Mouse (Mus musculus) neural tube, embryonic 11.5 days (tissue): ENCODE results near the gene Tns1. TPM values are rescaled to one million over a fixed set of nuclear protein-coding genes. Genes with fewer than 3 reads are reported as not detected.

Experiments
- ATAC-seq: fragments of 200-750 bp; cut with Nextera tagmentation; 2 replicates; pipeline ENCODE4 v1.8.0; 2017; ENCODE audit warnings: moderate number of reproducible peaks, mild to moderate bottlenecking, moderate TSS enrichment, moderate library complexity; ENCODE audit not compliant: insufficient read depth, low FRiP score, low TSS enrichment
- DNase-seq: peaks from one replicate; pipeline ENCODE4 v3.0.0-alpha.2; 2015; ENCODE audit warnings: low spot score
- H3K27ac ChIP-seq: fragments of 300-500 bp; sonication (generic); 2 replicates; pipeline ENCODE4 v1.5.1; 2014; ENCODE audit warnings: low read depth, mild to moderate bottlenecking, low read length
- H3K27me3 ChIP-seq: fragments of 300-500 bp; sonication (generic); 2 replicates; pipeline ENCODE4 v1.6.1; 2014; ENCODE audit warnings: mild to moderate bottlenecking, low read length, mixed read lengths; ENCODE audit not compliant: control insufficient read depth, insufficient read depth
- H3K36me3 ChIP-seq: fragments of 300-500 bp; sonication (generic); 2 replicates; pipeline ENCODE4 v1.6.1; 2014; ENCODE audit warnings: mild to moderate bottlenecking, low read length, moderate library complexity, mixed read lengths; ENCODE audit not compliant: control insufficient read depth, insufficient read depth
- H3K4me1 ChIP-seq: fragments of 300-500 bp; sonication (generic); 2 replicates; pipeline ENCODE4 v1.6.1; 2014; ENCODE audit warnings: low read length, mixed read lengths; ENCODE audit not compliant: control insufficient read depth, insufficient read depth
- H3K4me2 ChIP-seq: fragments of 300-500 bp; sonication (generic); 2 replicates; pipeline ENCODE4 v1.6.1; 2014; ENCODE audit warnings: low read depth, mild to moderate bottlenecking, moderate library complexity
- H3K4me3 ChIP-seq: fragments of 300-500 bp; sonication (generic); 2 replicates; pipeline ENCODE4 v1.5.1; 2014; ENCODE audit warnings: low read depth, low read length
- H3K9ac ChIP-seq: fragments of 300-500 bp; sonication (generic); 2 replicates; pipeline ENCODE4 v1.6.1; 2014; ENCODE audit warnings: mild to moderate bottlenecking, low read length
- H3K9me3 ChIP-seq: fragments of 300-500 bp; sonication (generic); 2 replicates; pipeline ENCODE4 v1.6.1; 2016; ENCODE audit warnings: low read length; ENCODE audit not compliant: control insufficient read depth
- WGBS: fragments of 180-500 bp; shearing (Covaris S2); extraction: QIAGEN DNeasy Blood & Tissue Kit; methylation state at CpG from one replicate; pipeline ENCODE4 v1.1.7; 2014; 5-methylcytosine and 5-hydroxymethylcytosine counted together
- polyA plus RNA-seq: library from polyadenylated mRNA; unstranded; fragments of >200 nt; fragmentation: Nextera tagmentation; extraction: Ambion mirVana; gene quantifications from 2 replicates; pipeline ENCODE4 v1.2.1, GENCODE M21; 2014

The Tns1 gene
- polyA plus RNA-seq, 1 experiment from 2014 or later, result 17.9 TPM

DNA sequence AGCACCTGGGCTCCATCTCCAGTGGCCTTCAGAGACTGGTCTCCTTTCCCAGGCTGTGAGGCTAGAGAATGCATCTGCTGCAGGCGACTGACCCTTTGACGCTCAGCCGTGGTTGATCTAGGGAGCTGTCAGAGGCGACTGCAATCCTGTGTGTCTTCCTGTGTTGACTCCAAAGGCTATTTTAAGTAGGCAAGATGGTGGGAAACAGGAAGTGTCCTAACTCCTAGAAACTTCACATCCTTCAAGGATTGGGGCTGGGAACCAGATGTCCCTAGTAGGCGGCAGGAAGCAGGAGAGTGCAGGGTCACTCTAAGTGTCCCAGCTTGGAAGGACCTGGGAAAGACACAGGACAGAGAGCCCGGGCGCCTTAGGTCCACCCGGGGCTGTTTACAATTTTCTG lies 201.1 kb downstream of the Tns1 start:
- Histone ChIP-seq H3K4me1 (no peaks in the 10 kb centered on the region), H3K4me3 (no peak overlapping the region), H3K9ac (no peak overlapping the region), H3K27me3 (no peaks in the 10 kb centered on the region), H3K27ac (no peak overlapping the region), H3K36me3 (peaks cover 4% of the 10 kb centered on the region), H3K9me3 (no peaks in the 10 kb centered on the region), H3K4me2 (no peak overlapping the region)
- no peak for DNase-seq
- WGBS, result 75% methylated on average over 8 of the region's 8 CpGs
- no peak for ATAC-seq

DNA sequence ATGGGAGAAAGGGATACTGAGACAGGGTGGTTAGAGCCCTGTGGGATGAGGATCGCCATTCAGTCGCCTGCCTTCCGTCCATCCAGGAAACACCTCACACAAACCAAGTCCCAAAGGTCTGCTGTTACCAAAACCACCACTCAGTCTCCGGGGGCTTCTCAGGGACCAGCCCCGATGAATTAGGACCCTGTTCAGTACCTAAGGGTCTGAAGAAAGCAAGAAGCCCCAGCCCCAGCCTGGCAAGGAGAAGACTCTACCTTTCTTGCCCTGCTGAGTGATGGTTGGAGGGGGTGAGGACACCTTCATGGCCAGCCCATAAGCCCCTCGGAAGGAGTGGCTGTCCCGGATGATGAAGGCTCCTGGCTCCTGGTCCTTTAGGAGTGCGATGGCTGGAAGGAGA lies 203.5 kb downstream of the Tns1 start:
- WGBS, result 90% methylated on average over 8 of the region's 8 CpGs
- Histone ChIP-seq H3K27ac (no peak overlapping the region), H3K9me3 (no peaks in the 10 kb centered on the region), H3K4me1 (no peaks in the 10 kb centered on the region), H3K4me2 (no peak overlapping the region), H3K36me3 (peaks cover 7% of the 10 kb centered on the region), H3K9ac (no peak overlapping the region), H3K4me3 (no peak overlapping the region), H3K27me3 (no peaks in the 10 kb centered on the region)
- ATAC-seq (no peak), DNase-seq (no peak)

GRCm38 (mm10) chr1:73919909-73920308 lies 204.3 kb downstream of the Tns1 start:
- H3K27me3 ChIP-seq, result no peaks in the 10 kb centered on the region

DNA sequence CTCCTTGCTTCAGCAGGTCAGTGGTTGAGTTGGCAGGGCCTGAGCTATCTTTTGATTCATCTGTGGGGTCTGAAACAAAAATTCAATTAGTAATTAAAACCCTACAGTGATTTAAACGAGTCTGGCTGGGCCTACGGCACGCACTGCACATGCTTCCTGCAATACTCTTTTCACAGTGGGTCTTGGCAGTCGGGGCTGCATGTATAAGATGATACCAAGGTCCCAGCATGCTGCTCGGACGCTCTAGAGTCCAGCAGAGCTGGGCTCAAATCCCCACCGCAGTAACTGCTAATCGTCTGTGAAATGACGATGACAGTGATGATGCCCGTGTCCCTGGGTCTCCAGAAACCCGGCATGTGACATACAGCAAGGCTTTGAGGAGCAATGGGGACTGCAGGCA lies 206.2 kb downstream of the Tns1 start:
- 86% methylated on average over 11 of the region's 11 CpGs for WGBS
- Histone ChIP-seq H3K9me3 (no peaks in the 10 kb centered on the region), H3K4me2 (no peak overlapping the region), H3K36me3 (peaks cover 5% of the 10 kb centered on the region; the same call in 1 of the 2 replicates), H3K9ac (no peak overlapping the region), H3K4me3 (no peak overlapping the region), H3K27me3 (no peaks in the 10 kb centered on the region), H3K27ac (no peak overlapping the region), H3K4me1 (peaks cover 3% of the 10 kb centered on the region; the same call in 1 of the 2 replicates)
- DNase-seq (no peak), ATAC-seq (no peak)

More at GRCm38 (mm10) chr1:73919909-73920308, 204.3 kb downstream of the Tns1 start:
- ATAC-seq (no peak), DNase-seq (no peak)
- H3K4me3 ChIP-seq, result no peak overlapping the region
- no peaks in the 10 kb centered on the region for H3K9me3 ChIP-seq
- WGBS, result 94% methylated on average over 3 of the region's 3 CpGs
- no peak overlapping the region for H3K9ac ChIP-seq
- peaks cover 5% of the 10 kb centered on the region for H3K36me3 ChIP-seq
- H3K4me1 ChIP-seq, result no peaks in the 10 kb centered on the region
- H3K27ac ChIP-seq, result no peak overlapping the region
- no peak overlapping the region for H3K4me2 ChIP-seq

- WGBS, result 97% methylated on average over 1 of the region's 1 CpGs
Observed at GRCm38 (mm10) chr1:73916298-73916697, 208.0 kb downstream of the Tns1 start.

DNA sequence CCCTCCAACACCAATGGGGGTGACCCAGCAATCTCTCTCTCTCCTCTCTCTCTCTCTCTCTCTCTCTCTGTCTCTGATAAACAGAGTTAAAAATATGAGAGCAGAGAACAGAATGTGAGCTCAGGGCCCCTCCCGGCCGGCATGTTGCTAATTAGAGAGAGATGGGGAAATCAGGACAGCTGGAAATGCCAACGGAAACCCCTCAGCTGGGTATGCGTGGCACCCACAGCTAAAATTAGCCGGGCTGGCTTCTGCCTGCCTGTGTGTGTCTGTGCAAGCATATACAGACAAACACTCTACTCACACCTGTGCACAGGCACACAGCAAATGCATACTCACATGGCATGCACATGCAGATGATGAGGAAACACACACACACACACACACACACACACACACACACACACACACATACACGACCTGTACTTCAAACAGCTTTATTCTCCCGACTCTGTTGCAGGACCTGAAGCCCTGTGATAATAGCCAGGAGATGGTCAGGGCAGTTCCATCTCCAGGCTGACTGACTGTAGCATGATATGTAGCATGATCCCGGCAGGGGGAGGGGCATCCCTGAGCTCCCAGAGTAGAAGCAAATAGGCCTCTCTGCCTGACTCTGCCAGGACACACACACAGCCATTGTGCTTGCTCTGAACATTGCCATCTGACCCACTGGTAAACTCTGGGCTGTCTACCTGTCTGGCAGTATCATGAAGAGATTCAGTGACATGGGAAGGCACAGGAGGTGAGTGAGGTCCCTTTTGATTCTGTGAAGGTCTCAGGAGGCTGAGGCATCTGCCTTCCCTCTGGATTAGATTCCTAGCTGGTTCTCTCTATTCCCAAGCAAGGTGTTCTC lies 208.8 kb downstream of the Tns1 start:
- H3K27me3 ChIP-seq, result no peaks in the 10 kb centered on the region
- DNase-seq (no peak), ATAC-seq (no peak)
- H3K4me1 ChIP-seq, result peaks cover 3% of the 10 kb centered on the region; the same call in 1 of the 2 replicates
- no peak overlapping the region for H3K4me3 ChIP-seq
- H3K9ac ChIP-seq, result no peak overlapping the region
- H3K36me3 ChIP-seq, result peaks cover 3% of the 10 kb centered on the region; the same call in 1 of the 2 replicates
- H3K4me2 ChIP-seq, result no peak overlapping the region
- H3K27ac ChIP-seq, result no peak overlapping the region
- WGBS, result 79% methylated on average over 8 of the region's 8 CpGs
- no peaks in the 10 kb centered on the region for H3K9me3 ChIP-seq

More at GRCm38 (mm10) chr1:73916298-73916697, 208.0 kb downstream of the Tns1 start:
- H3K27ac ChIP-seq, result no peak overlapping the region
- H3K27me3 ChIP-seq, result no peaks in the 10 kb centered on the region
- H3K9me3 ChIP-seq, result no peaks in the 10 kb centered on the region
- no peak overlapping the region for H3K9ac ChIP-seq
- H3K4me1 ChIP-seq, result peaks cover 3% of the 10 kb centered on the region; the same call in 1 of the 2 replicates
- H3K4me3 ChIP-seq, result no peak overlapping the region
- ATAC-seq, result no peak
- peaks cover 5% of the 10 kb centered on the region; the same call in 1 of the 2 replicates for H3K36me3 ChIP-seq
- no peak overlapping the region for H3K4me2 ChIP-seq
- no peak for DNase-seq

DNA sequence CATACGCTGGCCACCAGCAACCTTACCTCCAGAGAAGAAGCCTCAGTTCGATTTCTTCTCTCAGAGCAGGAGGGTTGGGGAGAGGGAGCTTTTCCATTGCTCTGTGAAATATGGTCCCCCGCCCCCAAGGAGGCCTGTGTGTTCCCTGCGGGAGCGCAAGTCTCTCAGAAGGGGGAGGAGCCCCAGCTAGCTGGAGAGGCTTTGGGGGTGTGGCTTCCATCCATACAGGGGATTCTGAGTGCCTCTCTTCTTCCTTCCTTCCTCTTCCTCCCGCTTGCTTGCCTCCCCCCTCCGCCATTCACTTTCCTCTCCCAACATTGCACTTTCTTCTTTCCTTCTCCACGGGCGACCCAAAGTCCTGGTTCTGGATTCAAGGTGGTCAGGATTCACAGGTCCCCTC lies 210.2 kb downstream of the Tns1 start:
- no peak overlapping the region for H3K27ac ChIP-seq
- WGBS, result 18% methylated on average over 9 of the region's 9 CpGs

DNA sequence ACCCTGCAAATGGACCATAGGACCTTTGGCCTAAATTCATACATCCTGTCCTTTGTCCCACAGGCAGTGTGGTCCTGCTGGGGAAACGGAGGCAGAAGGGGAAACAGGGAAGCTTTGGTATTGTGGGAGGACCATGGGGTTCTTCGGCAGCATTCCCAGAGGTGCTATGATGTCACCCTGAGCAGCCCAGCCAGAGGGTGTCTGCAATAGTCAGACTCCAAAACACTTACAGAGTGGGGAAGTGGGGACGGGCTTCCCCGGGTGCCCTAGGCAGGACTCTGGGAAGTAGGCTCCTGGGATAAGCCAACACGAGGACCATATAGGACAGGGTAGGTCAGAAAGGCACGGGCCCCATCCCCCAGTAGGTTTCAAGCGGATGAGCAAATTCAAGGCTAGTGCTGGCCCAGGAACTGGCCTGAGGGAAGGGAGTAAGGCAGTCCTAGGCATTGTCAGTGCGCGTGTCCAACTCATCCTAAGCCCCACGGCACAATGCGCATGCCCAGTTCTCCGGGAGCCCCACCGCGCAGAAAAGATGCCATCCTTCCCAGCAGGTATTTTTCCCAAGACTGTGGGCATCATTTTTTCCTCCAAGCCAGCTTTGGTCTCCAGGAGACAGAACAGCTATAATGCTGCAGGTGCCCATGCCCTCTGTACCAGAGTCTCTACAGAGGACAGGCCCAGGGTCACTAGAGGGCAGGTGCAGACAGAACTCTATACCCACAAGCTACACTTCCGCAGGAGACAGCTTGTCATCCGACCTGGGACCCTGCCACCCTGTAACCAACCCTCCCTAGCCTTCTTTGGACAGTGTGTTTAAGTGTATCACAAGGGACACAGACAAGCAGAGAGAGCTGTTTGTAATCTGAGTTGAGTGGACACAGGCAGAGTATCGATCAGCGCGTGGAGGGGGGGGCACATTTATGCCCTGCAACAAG lies 210.9 kb downstream of the Tns1 start:
- 75% methylated on average over 19 of the region's 19 CpGs for WGBS
- no peak overlapping the region for H3K4me3 ChIP-seq
- no peak overlapping the region for H3K9ac ChIP-seq
- no peak overlapping the region for H3K27ac ChIP-seq
- H3K27me3 ChIP-seq, result no peaks in the 10 kb centered on the region
- no peak for ATAC-seq
- H3K9me3 ChIP-seq, result no peaks in the 10 kb centered on the region
- H3K4me1 ChIP-seq, result peaks cover 3% of the 10 kb centered on the region; the same call in 1 of the 2 replicates
- DNase-seq, result no peak
- H3K4me2 ChIP-seq, result no peak overlapping the region
- peaks cover 3% of the 10 kb centered on the region; the same call in 1 of the 2 replicates for H3K36me3 ChIP-seq

More for the DNA sequence above, 210.2 kb downstream of the Tns1 start:
- DNase-seq (peak; percentile 41), ATAC-seq (no peak; the same call in 1 of the 2 replicates)
- Histone ChIP-seq H3K36me3 (peaks cover 3% of the 10 kb centered on the region; the same call in 1 of the 2 replicates), H3K4me1 (peaks cover 3% of the 10 kb centered on the region; the same call in 1 of the 2 replicates), H3K9ac (no peak overlapping the region), H3K27me3 (no peaks in the 10 kb centered on the region), H3K4me2 (no peak overlapping the region), H3K9me3 (no peaks in the 10 kb centered on the region), H3K4me3 (no peak overlapping the region)
